Mouse (Mus musculus) embryonic facial prominence, embryonic 15.5 days (tissue): ENCODE results near the gene Rprml. TPM values are rescaled to one million over a fixed set of nuclear protein-coding genes. Genes with fewer than 3 reads are reported as not detected.
"Not testable (repeated sequence)": the region's sequence is repeated elsewhere in the genome, so short reads cannot be mapped to it uniquely, and the experiment has no call there.

Experiments
- ATAC-seq: fragments of 200-750 bp; cut with Nextera tagmentation; 2 replicates; pipeline ENCODE4 v1.8.0; 2017; ENCODE audit warnings: low read depth, moderate TSS enrichment; ENCODE audit not compliant: insufficient number of reproducible peaks, low FRiP score, low TSS enrichment
- H3K27ac ChIP-seq: fragments of 300-500 bp; sonication (generic); replicated peaks from 2 replicates; pipeline ENCODE4 v1.5.1; 2015; ENCODE audit warnings: mild to moderate bottlenecking, inconsistent platforms
- H3K27me3 ChIP-seq: fragments of 300-500 bp; sonication (generic); 2 replicates; pipeline ENCODE4 v1.6.1; 2015; ENCODE audit warnings: inconsistent platforms
- H3K36me3 ChIP-seq: fragments of 300-500 bp; sonication (generic); 2 replicates; pipeline ENCODE4 v1.6.1; 2015; ENCODE audit warnings: mild to moderate bottlenecking, inconsistent platforms
- H3K4me1 ChIP-seq: fragments of 300-500 bp; sonication (generic); 2 replicates; pipeline ENCODE4 v1.6.1; 2015; ENCODE audit warnings: inconsistent platforms
- H3K4me2 ChIP-seq: fragments of 300-500 bp; sonication (generic); replicated peaks from 2 replicates; pipeline ENCODE4 v1.6.1; 2015; ENCODE audit warnings: mild to moderate bottlenecking, inconsistent platforms
- H3K4me3 ChIP-seq: fragments of 300-500 bp; sonication (generic); replicated peaks from 2 replicates; pipeline ENCODE4 v1.5.1; 2015; ENCODE audit warnings: mild to moderate bottlenecking, inconsistent platforms
- H3K9ac ChIP-seq: fragments of 300-500 bp; sonication (generic); 2 replicates; pipeline ENCODE4 v1.6.1; 2015; ENCODE audit warnings: inconsistent platforms
- H3K9me3 ChIP-seq: fragments of 300-500 bp; sonication (generic); replicated peaks from 2 replicates; pipeline ENCODE4 v1.6.1; 2016; ENCODE audit warnings: inconsistent platforms
- WGBS: fragments of 180-500 bp; shearing (Covaris S2); methylation state at CpG from one replicate; pipeline ENCODE4 v1.1.7; 2015; 5-methylcytosine and 5-hydroxymethylcytosine counted together
- polyA plus RNA-seq: library from polyadenylated mRNA; unstranded; fragments of >200 nt; fragmentation: Nextera tagmentation; extraction: Ambion mirVana; gene quantifications from 2 replicates; pipeline ENCODE4 v1.2.1, GENCODE M21; 2015

Gene Rprml
- polyA plus RNA-seq, 1 experiment from 2014 or later, result 0.32 TPM

GRCm38 (mm10) chr11:103665695-103666094 lies 16.3 kb downstream of the Rprml start:
- Histone ChIP-seq H3K27me3 (no peaks in the 10 kb centered on the region), H3K9me3 (no peaks in the 10 kb centered on the region), H3K4me1 (peaks cover 17% of the 10 kb centered on the region), H3K9ac (no peak overlapping the region), H3K4me2 (no peak overlapping the region), H3K4me3 (no peak overlapping the region), H3K27ac (no peak overlapping the region), H3K36me3 (no peaks in the 10 kb centered on the region)
- 64% methylated on average over 1 of the region's 1 CpGs for WGBS
- ATAC-seq, result no peak

- Histone ChIP-seq H3K36me3 (no peaks in the 10 kb centered on the region), H3K9ac (no peak overlapping the region), H3K4me3 (no peak overlapping the region), H3K4me2 (no peak overlapping the region), H3K4me1 (peaks cover 17% of the 10 kb centered on the region), H3K27me3 (no peaks in the 10 kb centered on the region), H3K9me3 (no peaks in the 10 kb centered on the region), H3K27ac (no peak overlapping the region)
- no peak for ATAC-seq
- WGBS, result 24% methylated on average over 10 of the region's 10 CpGs
Measured at GRCm38 (mm10) chr11:103666181-103666906, 17.0 kb downstream of the Rprml start.

GRCm38 (mm10) chr11:103666907-103667426 lies 17.6 kb downstream of the Rprml start:
- no peak for ATAC-seq
- WGBS, result 39% methylated on average over 13 of the region's 13 CpGs
- H3K9me3 ChIP-seq, result no peaks in the 10 kb centered on the region

GRCm38 (mm10) chr11:103675556-103675955 lies 26.2 kb downstream of the Rprml start:
- no peaks in the 10 kb centered on the region for H3K27me3 ChIP-seq
- H3K4me3 ChIP-seq, result no peak overlapping the region
- ATAC-seq, result no peak
- 25% methylated on average over 3 of the region's 3 CpGs for WGBS
- no peaks in the 10 kb centered on the region for H3K4me1 ChIP-seq
- H3K9ac ChIP-seq, result no peak overlapping the region
- H3K9me3 ChIP-seq, result no peaks in the 10 kb centered on the region
- peaks cover 33% of the 10 kb centered on the region for H3K36me3 ChIP-seq
- H3K27ac ChIP-seq, result no peak overlapping the region
- H3K4me2 ChIP-seq, result no peak overlapping the region

More at GRCm38 (mm10) chr11:103666907-103667426, 17.6 kb downstream of the Rprml start:
- no peak overlapping the region for H3K9ac ChIP-seq
- H3K36me3 ChIP-seq, result no peaks in the 10 kb centered on the region
- H3K4me1 ChIP-seq, result peaks cover 17% of the 10 kb centered on the region
- no peak overlapping the region for H3K4me3 ChIP-seq
- H3K4me2 ChIP-seq, result no peak overlapping the region
- no peaks in the 10 kb centered on the region for H3K27me3 ChIP-seq
- no peak overlapping the region for H3K27ac ChIP-seq

- ATAC-seq, H3K27ac ChIP-seq, H3K9me3 ChIP-seq, H3K4me2 ChIP-seq, H3K9ac ChIP-seq, H3K4me1 ChIP-seq, H3K27me3 ChIP-seq, H3K4me3 ChIP-seq: not testable (repeated sequence)
- WGBS, result 20% methylated on average over 2 of the region's 2 CpGs
- H3K36me3 ChIP-seq, result peaks cover 47% of the 10 kb centered on the region
Measured at GRCm38 (mm10) chr11:103677042-103677441, 27.7 kb downstream of the Rprml start.

- Histone ChIP-seq H3K4me2 (no peak overlapping the region), H3K9me3 (no peaks in the 10 kb centered on the region), H3K9ac (no peak overlapping the region), H3K27me3 (no peaks in the 10 kb centered on the region), H3K36me3 (peaks cover 88% of the 10 kb centered on the region), H3K4me1 (no peaks in the 10 kb centered on the region; the same call in 1 of the 2 replicates), H3K4me3 (no peak overlapping the region), H3K27ac (no peak overlapping the region)
- WGBS, result 79% methylated on average over 11 of the region's 11 CpGs
- no peak for ATAC-seq
Measured at GRCm38 (mm10) chr11:103683667-103684334, 34.4 kb downstream of the Rprml start.

GRCm38 (mm10) chr11:103685261-103685736 lies 35.9 kb downstream of the Rprml start:
- ATAC-seq, result no peak
- no peak overlapping the region for H3K4me3 ChIP-seq
- no peak overlapping the region for H3K9ac ChIP-seq
- no peak overlapping the region for H3K4me2 ChIP-seq
- H3K36me3 ChIP-seq, result peaks cover 77% of the 10 kb centered on the region
- H3K4me1 ChIP-seq, result peaks cover 5% of the 10 kb centered on the region; the same call in 1 of the 2 replicates
- H3K27ac ChIP-seq, result no peak overlapping the region
- 75% methylated on average over 7 of the region's 7 CpGs for WGBS
- H3K27me3 ChIP-seq, result no peaks in the 10 kb centered on the region
- H3K9me3 ChIP-seq, result no peaks in the 10 kb centered on the region

GRCm38 (mm10) chr11:103686706-103687105 lies 37.3 kb downstream of the Rprml start:
- no peak for ATAC-seq
- H3K9ac ChIP-seq, result no peak overlapping the region
- peaks cover 5% of the 10 kb centered on the region; the same call in 1 of the 2 replicates for H3K4me1 ChIP-seq
- H3K9me3 ChIP-seq, result no peaks in the 10 kb centered on the region
- no peak overlapping the region for H3K4me3 ChIP-seq
- H3K36me3 ChIP-seq, result peaks cover 64% of the 10 kb centered on the region
- no peak overlapping the region for H3K27ac ChIP-seq
- no peaks in the 10 kb centered on the region for H3K27me3 ChIP-seq
- 41% methylated on average over 6 of the region's 6 CpGs for WGBS
- no peak overlapping the region for H3K4me2 ChIP-seq

GRCm38 (mm10) chr11:103688271-103688979 lies 39.1 kb downstream of the Rprml start:
- no peaks in the 10 kb centered on the region for H3K9me3 ChIP-seq
- 67% methylated on average over 6 of the region's 6 CpGs for WGBS
- peaks cover 5% of the 10 kb centered on the region; the same call in 1 of the 2 replicates for H3K4me1 ChIP-seq
- no peak overlapping the region for H3K9ac ChIP-seq
- no peaks in the 10 kb centered on the region for H3K27me3 ChIP-seq
- H3K27ac ChIP-seq, result no peak overlapping the region
- H3K36me3 ChIP-seq, result peaks cover 47% of the 10 kb centered on the region
- H3K4me2 ChIP-seq, result no peak overlapping the region
- ATAC-seq, result no peak
- H3K4me3 ChIP-seq, result no peak overlapping the region

GRCm38 (mm10) chr11:103688980-103689378 lies 39.6 kb downstream of the Rprml start:
- no peak overlapping the region for H3K27ac ChIP-seq
- ATAC-seq, result no peak
- H3K36me3 ChIP-seq, result peaks cover 42% of the 10 kb centered on the region
- H3K9ac ChIP-seq, result no peak overlapping the region
- no peaks in the 10 kb centered on the region for H3K27me3 ChIP-seq
- no peaks in the 10 kb centered on the region for H3K9me3 ChIP-seq
- no peak overlapping the region for H3K4me2 ChIP-seq
- no peak overlapping the region for H3K4me3 ChIP-seq
- 13% methylated on average over 3 of the region's 3 CpGs for WGBS
- peaks cover 5% of the 10 kb centered on the region; the same call in 1 of the 2 replicates for H3K4me1 ChIP-seq

- no peak overlapping the region for H3K27ac ChIP-seq
- peaks cover 22% of the 10 kb centered on the region for H3K36me3 ChIP-seq
- no peaks in the 10 kb centered on the region for H3K27me3 ChIP-seq
- 94% methylated on average over 1 of the region's 1 CpGs for whole genome bisulfite sequencing
- H3K9ac ChIP-seq, result no peak overlapping the region
- H3K9me3 ChIP-seq, result no peaks in the 10 kb centered on the region
- ATAC-seq, result no peak
- peaks cover 5% of the 10 kb centered on the region; the same call in 1 of the 2 replicates for H3K4me1 ChIP-seq
- no peak overlapping the region for H3K4me3 ChIP-seq
- H3K4me2 ChIP-seq, result no peak overlapping the region
Measured at GRCm38 (mm10) chr11:103691036-103691435, 41.7 kb downstream of the Rprml start.
